Mouse (Mus musculus): ENCODE results near the gene Ryk.

- TF ChIP-seq CTCF (IDR thresholded peaks at IDR 0.05; ENCODE audit: borderline replicate concordance, control insufficient read depth, extremely low read depth, insufficient read depth, low read length, poor library complexity) = no peak
- no peak for TF ChIP-seq POLR2A (IDR thresholded peaks at IDR 0.05; ENCODE audit: control insufficient read depth, extremely low read depth, insufficient read depth, low read length, poor library complexity)
These were observed 29.3 kb downstream of the Ryk start for GRCm38 (mm10) chr9:102863876-102864545.
